Mouse (Mus musculus): ENCODE measurements around the gene Amigo1. TPM values are rescaled to one million over a fixed set of nuclear protein-coding genes. Genes with fewer than 3 reads are reported as not detected.
"Not testable (repeated sequence)": the region's sequence is repeated elsewhere in the genome, so short reads cannot be mapped to it uniquely, and the experiment has no call there.

Amigo1 gene
- polyA plus RNA-seq, 1 experiment: 0.01 TPM

DNA sequence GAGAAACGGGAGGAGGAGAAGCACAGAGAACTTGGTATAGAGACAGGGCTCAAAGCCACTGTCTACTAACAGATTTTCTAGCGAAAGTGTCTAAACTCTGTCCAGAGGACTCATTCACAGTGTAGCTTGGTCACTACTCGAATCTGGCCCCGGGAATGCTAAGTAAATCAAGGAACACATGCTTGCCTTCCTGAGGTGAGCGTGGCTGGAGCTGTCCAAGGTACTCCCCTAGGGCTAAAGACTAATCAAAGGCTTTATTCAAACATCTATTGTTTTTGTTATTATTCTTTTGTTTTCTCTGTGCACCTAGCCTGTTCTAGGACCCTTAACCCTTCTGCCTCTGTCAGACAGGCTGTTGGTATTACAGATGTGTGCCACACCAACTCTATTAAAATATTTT lies 28.6 kb downstream of the Amigo1 start:
- peaks cover 36% of the 10 kb centered on the region for H3K27me3 ChIP-seq (ENCODE audit: control insufficient read depth)
- no peaks in the 10 kb centered on the region for H3K9me3 ChIP-seq (ENCODE audit: control insufficient read depth, low read length)
- peaks cover 12% of the 10 kb centered on the region for H3K4me1 ChIP-seq (ENCODE audit: control insufficient read depth)
- no peak overlapping the region for H3K4me3 ChIP-seq (replicated peaks)
- H3K36me3 ChIP-seq (ENCODE audit: control insufficient read depth): no peaks in the 10 kb centered on the region
- TF ChIP-seq GATA1 (IDR thresholded peaks at IDR 0.05; ENCODE audit: low read length) (no peak), TAL1 (IDR thresholded peaks at IDR 0.05; ENCODE audit: low read length) (no peak)

DNA sequence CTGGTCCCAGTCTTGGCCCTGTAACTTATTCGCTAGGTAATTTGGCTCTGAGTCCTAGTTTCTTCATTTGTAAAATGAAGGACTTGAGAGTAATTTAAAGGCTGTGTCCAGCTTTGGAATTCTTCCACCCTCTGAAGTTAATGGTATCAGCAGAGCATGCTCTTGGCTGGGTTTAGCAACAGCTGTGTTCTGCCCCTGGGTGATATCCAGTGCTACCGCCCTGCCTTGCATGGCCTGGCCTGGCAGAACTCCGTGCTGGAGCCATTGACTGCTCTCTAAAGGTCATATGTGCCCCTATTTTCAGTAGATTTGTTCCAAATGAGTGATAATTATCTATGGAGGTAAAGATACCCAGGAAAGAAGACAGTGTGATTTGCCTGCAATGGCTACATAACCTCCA lies 34.5 kb downstream of the Amigo1 start:
- TF ChIP-seq GATA1 (IDR thresholded peaks at IDR 0.05; ENCODE audit: low read length) (no peak), TAL1 (IDR thresholded peaks at IDR 0.05; ENCODE audit: low read length) (no peak)
- Histone ChIP-seq H3K27me3 (ENCODE audit: control insufficient read depth) (peaks cover 56% of the 10 kb centered on the region), H3K9me3 (ENCODE audit: control insufficient read depth, low read length) (no peaks in the 10 kb centered on the region; the same call in 1 of the 2 replicates), H3K36me3 (ENCODE audit: control insufficient read depth) (no peaks in the 10 kb centered on the region), H3K4me1 (ENCODE audit: control insufficient read depth) (no peaks in the 10 kb centered on the region), H3K4me3 (replicated peaks) (no peak overlapping the region)

DNA sequence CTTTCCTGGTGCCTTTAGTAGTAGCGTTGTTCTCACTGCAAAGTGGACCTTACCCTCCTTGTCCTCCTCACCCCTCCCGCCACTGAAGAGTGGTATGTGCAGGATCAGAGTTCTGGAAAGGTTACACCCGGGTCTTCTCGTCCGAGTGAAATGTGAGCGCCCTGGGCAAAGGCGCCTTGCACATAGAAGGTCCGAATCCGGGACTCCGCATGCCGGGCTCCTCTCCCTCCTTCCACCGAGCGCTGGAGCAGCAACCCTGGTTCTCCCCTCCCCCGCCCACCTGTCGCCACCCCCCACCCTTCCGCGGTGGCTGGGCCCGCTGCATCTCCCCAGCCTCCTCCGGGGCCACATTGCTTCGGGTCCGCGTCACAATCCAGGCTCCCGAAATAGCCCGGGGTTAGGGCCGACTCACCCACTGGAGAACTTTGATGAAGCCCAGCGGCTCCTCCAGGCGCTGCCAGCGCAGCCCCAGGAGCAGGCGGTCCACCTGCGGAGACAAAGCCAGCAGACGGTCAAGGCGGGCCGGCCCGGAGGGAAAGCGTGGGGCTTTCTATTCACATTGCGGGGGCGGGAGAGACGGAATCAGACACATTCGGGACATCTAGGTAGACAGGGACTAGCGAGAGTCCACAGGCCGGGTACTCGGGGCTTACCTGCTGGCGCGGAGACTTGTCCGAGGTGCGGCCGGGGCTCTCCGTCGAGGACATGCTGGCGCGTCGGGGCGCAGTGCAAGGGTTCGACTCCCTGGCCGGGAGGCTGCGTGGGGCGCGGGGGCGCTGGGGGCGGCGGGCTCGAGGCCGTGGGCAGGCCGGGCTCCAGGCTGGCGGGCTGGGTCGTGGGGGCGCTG lies 39.8 kb downstream of the Amigo1 start:
- Histone ChIP-seq H3K36me3 (ENCODE audit: control insufficient read depth) (no peaks in the 10 kb centered on the region), H3K4me3 (replicated peaks) (no peak overlapping the region), H3K27me3 (ENCODE audit: control insufficient read depth) (peaks cover 92% of the 10 kb centered on the region), H3K4me1 (ENCODE audit: control insufficient read depth) (0 out of 2 replicates have a peak, but pooled peaks cover 3% of the 10 kb centered on the region), H3K9me3 (ENCODE audit: control insufficient read depth, low read length) (peaks cover 2% of the 10 kb centered on the region; the same call in 1 of the 2 replicates)
- TF ChIP-seq TAL1 (IDR thresholded peaks at IDR 0.05; ENCODE audit: low read length) (no peak), GATA1 (IDR thresholded peaks at IDR 0.05; ENCODE audit: low read length) (no peak)

DNA sequence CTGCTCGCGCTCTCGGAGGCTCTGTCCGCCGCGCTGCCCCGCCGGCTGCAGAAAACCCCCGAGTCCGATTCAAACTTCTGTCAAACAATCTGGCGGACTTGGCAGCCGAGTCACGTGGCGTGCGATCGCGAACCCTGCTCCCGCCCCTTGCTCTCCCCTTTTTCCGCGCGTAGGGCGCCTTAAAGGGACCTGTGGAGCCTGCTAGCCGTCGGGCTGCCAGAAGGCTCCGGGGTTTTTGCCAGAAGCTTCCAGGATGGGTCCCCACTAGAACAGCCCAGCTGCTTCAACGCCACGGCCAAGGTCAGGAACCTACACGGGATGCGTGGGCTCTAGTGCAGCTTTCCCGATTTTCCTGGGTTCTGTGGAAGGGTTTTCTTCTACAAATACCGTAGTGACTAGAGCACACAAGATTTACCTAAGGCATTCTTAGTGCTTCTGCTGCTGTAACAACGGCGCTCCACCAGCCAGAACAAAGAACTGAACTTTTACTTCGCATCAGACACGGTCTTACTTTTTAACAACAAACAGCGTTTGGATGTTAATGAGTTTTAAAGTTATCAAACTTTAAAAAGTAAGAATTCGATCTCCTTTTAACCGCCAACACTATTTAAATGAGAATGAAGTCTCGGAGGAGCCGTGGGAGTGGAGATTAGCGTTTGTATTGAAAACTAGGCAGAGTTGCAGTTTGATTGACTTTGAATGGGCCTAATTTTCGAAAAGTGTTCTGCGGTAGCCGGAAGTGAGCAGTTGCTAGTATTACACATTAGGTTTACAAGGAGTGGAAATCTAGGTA lies 40.6 kb downstream of the Amigo1 start, which contains the start of gene Sypl2:
Sypl2 (minus strand) TSS at position 91 of the 793 bp plus-strand sequence.
- TF ChIP-seq TAL1 (IDR thresholded peaks at IDR 0.05; ENCODE audit: low read length): no peak
- no peak for TF ChIP-seq GATA1 (IDR thresholded peaks at IDR 0.05; ENCODE audit: low read length)
- H3K9me3 ChIP-seq (ENCODE audit: control insufficient read depth, low read length): peaks cover 2% of the 10 kb centered on the region; the same call in 1 of the 2 replicates
- H3K4me1 ChIP-seq (ENCODE audit: control insufficient read depth): 0 out of 2 replicates have a peak, but pooled peaks cover 3% of the 10 kb centered on the region
- peaks cover 85% of the 10 kb centered on the region for H3K27me3 ChIP-seq (ENCODE audit: control insufficient read depth)
- H3K36me3 ChIP-seq (ENCODE audit: control insufficient read depth): no peaks in the 10 kb centered on the region
- H3K4me3 ChIP-seq (replicated peaks): no peak within 1 kb of the TSS

- no peak for TF ChIP-seq GATA1 (IDR thresholded peaks at IDR 0.05; ENCODE audit: low read length)
- no peak for TF ChIP-seq TAL1 (IDR thresholded peaks at IDR 0.05; ENCODE audit: low read length)
- Histone ChIP-seq H3K27me3 (ENCODE audit: control insufficient read depth) (peaks cover 82% of the 10 kb centered on the region), H3K36me3 (ENCODE audit: control insufficient read depth) (no peaks in the 10 kb centered on the region), H3K4me3 (replicated peaks) (no peak overlapping the region), H3K4me1 (ENCODE audit: control insufficient read depth) (0 out of 2 replicates have a peak, but pooled peaks cover 3% of the 10 kb centered on the region), H3K9me3 (ENCODE audit: control insufficient read depth, low read length) (peaks cover 2% of the 10 kb centered on the region; the same call in 1 of the 2 replicates)
Observed at GRCm38 (mm10) chr3:108227521-108227920, 41.4 kb downstream of the Amigo1 start.

DNA sequence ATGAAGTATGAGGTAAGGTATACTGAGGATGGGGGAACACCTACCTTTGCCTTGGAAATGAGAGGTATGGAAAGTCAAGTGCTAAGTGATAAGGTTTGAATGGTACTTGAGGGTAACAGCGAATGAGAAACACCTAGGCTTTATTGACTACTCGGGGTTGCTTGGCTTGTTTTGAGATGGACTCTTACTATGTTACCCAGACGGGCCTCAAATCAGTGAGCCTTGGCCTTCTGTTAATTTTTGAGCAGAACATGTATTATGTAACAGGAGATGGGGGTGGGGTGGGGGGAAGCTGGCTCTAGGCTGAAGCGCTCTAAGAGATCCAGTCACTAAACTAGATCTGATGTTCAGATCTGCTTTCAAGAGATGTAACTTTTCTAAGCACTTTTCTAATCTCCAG lies 45.5 kb downstream of the Amigo1 start:
- TF ChIP-seq TAL1 (IDR thresholded peaks at IDR 0.05; ENCODE audit: low read length): no peak
- no peak for TF ChIP-seq GATA1 (IDR thresholded peaks at IDR 0.05; ENCODE audit: low read length)
- no peaks in the 10 kb centered on the region for H3K9me3 ChIP-seq (ENCODE audit: control insufficient read depth, low read length)
- H3K4me3 ChIP-seq (replicated peaks): no peak overlapping the region
- H3K36me3 ChIP-seq (ENCODE audit: control insufficient read depth): no peaks in the 10 kb centered on the region
- H3K4me1 ChIP-seq (ENCODE audit: control insufficient read depth): 0 out of 2 replicates have a peak, but pooled peaks cover under 1% of the 10 kb centered on the region
- peaks cover 40% of the 10 kb centered on the region for H3K27me3 ChIP-seq (ENCODE audit: control insufficient read depth)

DNA sequence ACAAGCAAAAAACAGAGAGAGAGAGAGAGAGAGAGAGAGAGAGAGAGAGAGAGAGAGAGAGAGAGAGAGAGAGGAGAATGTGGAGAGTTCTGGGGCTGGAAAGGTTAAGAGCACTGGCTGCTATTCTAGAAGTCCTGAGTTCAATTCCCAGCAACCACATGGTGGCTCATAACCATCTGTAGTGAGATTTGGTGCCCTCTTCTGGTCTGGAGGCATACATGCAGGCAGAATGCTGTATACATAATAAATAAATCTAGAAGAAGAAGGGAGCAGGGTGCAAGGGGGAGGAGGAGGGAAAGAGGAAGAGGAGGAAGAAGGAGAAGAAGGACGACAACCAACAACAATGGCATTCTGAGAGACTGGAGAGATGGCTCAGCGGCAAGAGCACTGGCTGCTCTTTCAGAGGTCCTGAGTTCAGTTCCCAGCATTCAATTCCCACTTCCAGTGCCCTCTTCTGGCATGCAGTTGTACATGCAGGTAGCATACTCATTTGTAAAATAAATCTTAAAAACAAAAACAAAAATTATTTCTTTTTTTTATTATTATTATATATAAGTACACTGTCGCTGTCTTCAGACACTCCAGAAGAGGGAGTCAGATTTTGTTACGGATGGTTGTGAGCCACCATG lies 51.5 kb downstream of the Amigo1 start:
- not testable (repeated sequence) for H3K27me3 ChIP-seq (ENCODE audit: control insufficient read depth); H3K9me3 ChIP-seq (ENCODE audit: control insufficient read depth, low read length); H3K4me3 ChIP-seq (replicated peaks); H3K36me3 ChIP-seq (ENCODE audit: control insufficient read depth); H3K4me1 ChIP-seq (ENCODE audit: control insufficient read depth)

DNA sequence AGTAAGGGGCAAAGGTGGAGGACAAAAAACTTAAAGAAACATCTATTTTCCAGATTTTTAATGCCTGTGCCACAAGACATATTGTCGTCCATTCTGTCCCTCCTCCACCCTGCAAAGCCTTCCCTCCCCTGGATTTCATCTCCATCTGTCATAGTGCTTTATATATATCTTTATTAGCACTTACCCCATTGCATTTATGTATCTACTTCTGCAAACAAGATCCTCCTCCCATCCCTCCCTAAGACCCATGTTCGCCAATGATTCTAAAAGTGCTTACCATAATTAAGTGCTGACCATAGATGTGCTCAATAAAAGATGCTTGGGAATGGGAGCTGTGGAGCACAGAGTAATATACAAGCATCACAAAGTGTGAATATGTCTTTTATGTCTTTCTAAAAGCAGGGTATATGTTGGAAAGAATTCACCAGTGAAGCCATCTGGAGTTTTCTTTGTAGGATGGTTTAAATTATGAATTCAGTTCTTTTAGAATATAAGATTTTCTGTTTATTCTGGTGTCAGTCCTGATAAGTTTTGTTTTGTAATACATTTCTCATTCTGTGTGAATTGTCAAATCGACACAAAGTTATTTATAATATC lies 55.2 kb downstream of the Amigo1 start:
- TF ChIP-seq TAL1 (IDR thresholded peaks at IDR 0.05; ENCODE audit: low read length): no peak
- Histone ChIP-seq H3K9me3 (ENCODE audit: control insufficient read depth, low read length) (peaks cover 2% of the 10 kb centered on the region), H3K36me3 (ENCODE audit: control insufficient read depth) (no peaks in the 10 kb centered on the region), H3K4me3 (replicated peaks) (no peak overlapping the region), H3K27me3 (ENCODE audit: control insufficient read depth) (peaks cover 2% of the 10 kb centered on the region; the same call in 1 of the 2 replicates), H3K4me1 (ENCODE audit: control insufficient read depth) (no peaks in the 10 kb centered on the region)

Other genes with a start within 250 kb of the Amigo1 start
- not detected in 2 replicates for gene Gstm6, start 242.6 kb upstream of the Amigo1 start, polyA plus RNA-seq (2012)
- 0.03 TPM in 1 of 2 replicates, not detected in the other for gene Gstm3, start 217.1 kb upstream of the Amigo1 start, polyA plus RNA-seq (2012)
- not detected in 2 replicates for gene Gstm2, start 199.9 kb upstream of the Amigo1 start, polyA plus RNA-seq (2012)
- 3.7 and 4.9 TPM in 2 replicates for gene Gstm1, start 168.4 kb upstream of the Amigo1 start, polyA plus RNA-seq (2012)
- 0.02 and 0.07 TPM in 2 replicates for gene Gstm4, start 141.4 kb upstream of the Amigo1 start, polyA plus RNA-seq (2012)
- 10.5 and 12.6 TPM in 2 replicates for gene Ampd2, start 99.7 kb upstream of the Amigo1 start, polyA plus RNA-seq (2012)
- 0.03 TPM in 1 of 2 replicates, not detected in the other for gene Gnat2, start 93.5 kb upstream of the Amigo1 start, polyA plus RNA-seq (2012)
- 0.19 and 0.27 TPM in 2 replicates for gene Gnai3, start 40.2 kb upstream of the Amigo1 start, polyA plus RNA-seq (2012)
- not detected in 2 replicates for gene Gpr61, start 31.5 kb upstream of the Amigo1 start, polyA plus RNA-seq (2012)
- 0.33 and 0.34 TPM in 2 replicates for gene Cyb561d1, start 14.9 kb downstream of the Amigo1 start, polyA plus RNA-seq (2012)
- gene Atxn7l2, start 24.6 kb downstream of the Amigo1 start, polyA plus RNA-seq (2012): 0.55 and 0.90 TPM in 2 replicates
- not detected in 2 replicates for gene Sypl2, start 40.3 kb downstream of the Amigo1 start, polyA plus RNA-seq (2012)
- gene Psma5, start 70.6 kb downstream of the Amigo1 start, polyA plus RNA-seq (2012): 0.21 and 0.71 TPM in 2 replicates
- gene Sort1, start 97.7 kb downstream of the Amigo1 start, polyA plus RNA-seq (2012): 0.01 TPM in 2 replicates
- gene Mybphl, start 178.6 kb downstream of the Amigo1 start, polyA plus RNA-seq (2012): not detected in 2 replicates
- gene Psrc1, start 197.5 kb downstream of the Amigo1 start, polyA plus RNA-seq (2012): 8.4 and 10.1 TPM in 2 replicates
- 0.15 and 0.33 TPM in 2 replicates for gene Celsr2, start 229.2 kb downstream of the Amigo1 start, polyA plus RNA-seq (2012)

Data from erythroblast, embryonic 14.5 days (primary cell).